Mouse (Mus musculus): ENCODE measurements at regions not wholly inside any gene's neighbourhood (a gene's known extent, or its start where the extent isn't known, plus 50 kb on each side); places are given as distances from the start of the nearest gene placed in this dataset.

DNA sequence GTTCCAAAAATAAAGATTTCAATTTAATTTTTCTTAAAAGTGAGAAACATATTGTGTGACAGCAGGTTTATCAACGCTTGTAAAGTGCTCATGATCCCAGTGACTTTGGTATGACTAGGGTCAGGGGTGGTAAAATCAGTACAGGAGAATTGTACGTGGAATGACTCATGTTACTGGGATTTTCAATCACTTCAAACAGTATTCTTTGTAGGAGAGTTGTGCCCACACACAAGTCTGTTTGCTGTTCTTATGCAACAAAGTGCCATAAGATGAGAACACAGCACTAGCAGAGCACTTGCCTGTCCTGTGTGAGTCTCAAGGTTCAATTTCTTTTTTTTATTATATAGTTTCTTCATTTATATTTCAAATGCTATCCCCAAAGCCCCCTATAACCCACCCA lies 166.5 kb downstream of the Smarca1 start:
- no peak overlapping the region for H3K9ac ChIP-seq
- ATAC-seq = no peak
- no peak overlapping the region for H3K4me3 ChIP-seq (ENCODE audit: low read depth, low read length)
- H3K4me2 ChIP-seq (ENCODE audit: low read depth) = no peak overlapping the region
- no peak overlapping the region for H3K27ac ChIP-seq (ENCODE audit: low read depth, low read length)
- no peaks in the 10 kb centered on the region for H3K27me3 ChIP-seq (ENCODE audit: insufficient read depth, low read length)
- H3K9me3 ChIP-seq (ENCODE audit: low read length) = no peaks in the 10 kb centered on the region
- WGBS = 88% methylated on average over 2 of the region's 2 CpGs
- H3K36me3 ChIP-seq (ENCODE audit: insufficient read depth) = no peaks in the 10 kb centered on the region
- H3K4me1 ChIP-seq (ENCODE audit: insufficient read depth) = no peaks in the 10 kb centered on the region
- no peak for DNase-seq
- no peak for TF ChIP-seq CTCF (IDR thresholded peaks at IDR 0.05; ENCODE audit: low read depth)

- no peak overlapping the region for H3K4me3 ChIP-seq (ENCODE audit: low read depth, low read length)
- ATAC-seq = no peak
- H3K4me1 ChIP-seq (ENCODE audit: insufficient read depth) = no peaks in the 10 kb centered on the region
- peak; percentile 19 for DNase-seq
- H3K27me3 ChIP-seq (ENCODE audit: insufficient read depth, low read length) = no peaks in the 10 kb centered on the region
- H3K36me3 ChIP-seq (ENCODE audit: insufficient read depth) = no peaks in the 10 kb centered on the region
- TF ChIP-seq CTCF (IDR thresholded peaks at IDR 0.05; ENCODE audit: low read depth) = no peak
- H3K9me3 ChIP-seq (ENCODE audit: low read length) = no peaks in the 10 kb centered on the region
- no peak overlapping the region for H3K4me2 ChIP-seq (ENCODE audit: low read depth)
- no peak overlapping the region for H3K9ac ChIP-seq
- no peak overlapping the region for H3K27ac ChIP-seq (ENCODE audit: low read depth, low read length)
Measured at GRCm38 (mm10) chrX:47703080-47703479, 189.7 kb downstream of the Smarca1 start.

DNA sequence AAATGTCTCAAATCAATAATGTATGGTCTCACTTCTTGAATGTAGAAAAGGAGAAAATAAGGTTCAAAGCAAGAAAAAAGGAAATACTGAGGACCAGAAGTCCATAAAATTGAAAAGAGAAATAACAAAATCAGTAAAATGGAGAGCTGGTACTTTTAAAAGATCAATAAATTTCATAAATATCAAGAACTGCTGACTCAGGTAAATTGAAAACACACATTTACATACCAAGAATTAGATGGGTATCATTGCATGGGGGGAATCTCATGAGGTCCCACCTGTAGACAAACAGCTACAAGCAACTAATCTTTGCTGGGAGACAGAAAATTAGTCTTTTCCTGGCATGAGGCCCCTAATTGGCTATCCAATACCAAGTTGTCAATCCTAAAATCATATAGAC lies 224.0 kb downstream of the Smarca1 start:
- no peaks in the 10 kb centered on the region for H3K4me1 ChIP-seq (ENCODE audit: insufficient read depth)
- no peak for DNase-seq
- no peaks in the 10 kb centered on the region for H3K27me3 ChIP-seq (ENCODE audit: insufficient read depth, low read length)
- H3K36me3 ChIP-seq (ENCODE audit: insufficient read depth) = no peaks in the 10 kb centered on the region
- TF ChIP-seq CTCF (IDR thresholded peaks at IDR 0.05; ENCODE audit: low read depth) = no peak
- no peak overlapping the region for H3K4me2 ChIP-seq (ENCODE audit: low read depth)
- H3K27ac ChIP-seq (ENCODE audit: low read depth, low read length) = no peak overlapping the region
- no peak for ATAC-seq
- H3K9me3 ChIP-seq (ENCODE audit: low read length) = no peaks in the 10 kb centered on the region
- no peak overlapping the region for H3K4me3 ChIP-seq (ENCODE audit: low read depth, low read length)
- H3K9ac ChIP-seq = no peak overlapping the region

GRCm38 (mm10) chrX:47646523-47646922 lies 246.3 kb downstream of the Smarca1 start:
- ATAC-seq = peak; percentile 54; the same call in 1 of the 2 replicates
- no peak overlapping the region for H3K4me2 ChIP-seq (ENCODE audit: low read depth)

DNA sequence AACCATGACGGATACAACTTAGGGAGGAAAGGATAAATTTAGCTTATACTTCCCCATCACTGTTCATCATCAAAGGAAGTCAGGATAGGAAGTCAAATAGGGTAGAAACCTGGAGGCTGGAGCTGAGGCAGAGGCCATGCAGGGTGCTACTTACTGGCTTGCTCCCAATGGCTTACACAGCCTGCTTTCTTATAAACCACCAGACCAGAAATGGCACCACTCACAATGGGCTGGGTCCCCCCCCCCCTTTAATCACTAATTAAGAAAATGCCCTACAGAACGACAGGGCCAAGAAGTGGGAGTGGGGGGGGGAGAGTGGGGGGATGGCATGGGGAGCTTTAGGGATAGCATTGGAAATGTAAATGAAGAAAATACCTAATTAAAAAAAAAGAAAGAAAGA lies 251.6 kb downstream of the Smarca1 start:
- Histone ChIP-seq H3K27me3 (ENCODE audit: insufficient read depth, low read length) (no peaks in the 10 kb centered on the region), H3K9me3 (ENCODE audit: low read length) (no peaks in the 10 kb centered on the region), H3K4me1 (ENCODE audit: insufficient read depth) (no peaks in the 10 kb centered on the region), H3K4me3 (ENCODE audit: low read depth, low read length) (no peak overlapping the region), H3K27ac (ENCODE audit: low read depth, low read length) (no peak overlapping the region), H3K36me3 (ENCODE audit: insufficient read depth) (no peaks in the 10 kb centered on the region), H3K9ac (no peak overlapping the region), H3K4me2 (ENCODE audit: low read depth) (no peak overlapping the region)
- no peak for TF ChIP-seq CTCF (IDR thresholded peaks at IDR 0.05; ENCODE audit: low read depth)
- no peak for DNase-seq
- no peak for ATAC-seq
- 35% methylated on average over 2 of the region's 2 CpGs for WGBS

More at GRCm38 (mm10) chrX:47646523-47646922, 246.3 kb downstream of the Smarca1 start:
- Histone ChIP-seq H3K4me1 (ENCODE audit: insufficient read depth) (no peaks in the 10 kb centered on the region), H3K27me3 (ENCODE audit: insufficient read depth, low read length) (no peaks in the 10 kb centered on the region), H3K9me3 (ENCODE audit: low read length) (no peaks in the 10 kb centered on the region), H3K9ac (no peak overlapping the region), H3K4me3 (ENCODE audit: low read depth, low read length) (no peak overlapping the region), H3K36me3 (ENCODE audit: insufficient read depth) (no peaks in the 10 kb centered on the region), H3K27ac (ENCODE audit: low read depth, low read length) (0 out of 2 replicates have a peak overlapping the region, but pooled peaks have one; percentile 4)
- no peak for TF ChIP-seq CTCF (IDR thresholded peaks at IDR 0.05; ENCODE audit: low read depth)
- no peak for DNase-seq
- 38% methylated on average over 2 of the region's 2 CpGs for WGBS

DNA sequence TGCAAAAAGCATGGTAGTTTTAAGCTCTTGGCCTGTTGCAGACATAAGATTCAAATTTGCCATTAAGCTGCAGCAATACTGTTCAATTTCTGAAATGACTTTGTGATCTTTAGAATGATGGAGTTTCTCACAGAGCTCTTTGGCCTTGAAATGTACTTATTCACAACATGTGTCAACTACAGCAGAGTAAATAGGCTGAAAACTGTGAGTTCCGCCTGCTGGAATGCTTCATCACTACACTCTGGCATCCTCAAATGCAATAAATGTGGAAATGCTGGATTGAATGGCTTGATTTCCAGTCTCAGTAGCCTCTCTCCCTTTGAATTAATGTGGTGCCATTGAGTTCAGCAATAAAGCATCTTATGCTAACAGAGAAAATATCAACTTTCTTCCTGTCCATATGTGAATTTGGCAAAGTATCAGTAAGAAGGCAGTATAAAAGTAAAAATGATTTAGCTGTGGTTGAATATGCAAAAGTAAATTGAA lies 253.9 kb downstream of the Smarca1 start:
- Histone ChIP-seq H3K36me3 (ENCODE audit: insufficient read depth) (no peaks in the 10 kb centered on the region), H3K9me3 (ENCODE audit: low read length) (no peaks in the 10 kb centered on the region), H3K27me3 (ENCODE audit: insufficient read depth, low read length) (no peaks in the 10 kb centered on the region), H3K4me2 (ENCODE audit: low read depth) (no peak overlapping the region), H3K4me1 (ENCODE audit: insufficient read depth) (no peaks in the 10 kb centered on the region), H3K9ac (no peak overlapping the region), H3K27ac (ENCODE audit: low read depth, low read length) (no peak overlapping the region), H3K4me3 (ENCODE audit: low read depth, low read length) (no peak overlapping the region)
- 66% methylated on average over 1 of the region's 1 CpGs for WGBS
- DNase-seq (peak; percentile 4), ATAC-seq (no peak)
- no peak for TF ChIP-seq CTCF (IDR thresholded peaks at IDR 0.05; ENCODE audit: low read depth)

DNA sequence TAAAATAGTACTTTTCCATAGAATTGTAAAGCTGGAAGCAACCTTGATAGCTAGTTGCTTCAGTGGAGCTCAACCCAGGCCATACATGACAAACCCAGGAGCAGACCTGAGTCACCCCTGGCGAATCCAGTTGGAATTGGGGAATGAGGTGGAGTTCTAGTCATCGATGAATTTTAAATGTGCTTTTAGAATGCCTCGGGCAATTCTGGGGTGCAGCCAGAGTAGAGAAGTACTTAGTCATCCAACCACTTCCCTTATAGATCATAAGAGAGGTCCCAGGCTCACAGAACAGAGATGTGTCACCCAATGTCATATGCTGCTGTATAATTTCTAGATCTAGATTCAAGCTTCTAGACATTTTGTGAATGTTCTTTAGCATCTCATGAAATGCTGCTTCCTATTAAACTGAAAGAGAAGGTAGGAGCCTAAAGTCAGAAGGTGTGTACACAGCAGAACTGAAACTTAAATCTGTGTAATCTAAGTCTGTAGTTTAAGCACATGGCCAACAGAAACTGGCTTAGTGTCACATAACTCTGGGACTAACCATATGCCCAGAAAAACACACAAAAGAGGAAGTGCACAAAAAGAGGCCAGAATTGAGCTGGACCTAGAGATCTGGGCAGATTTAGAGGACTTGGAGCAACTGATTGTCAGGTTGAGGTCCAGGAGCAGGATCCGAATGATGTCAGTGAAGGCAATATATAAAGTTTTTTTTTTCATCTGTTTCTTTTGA lies 269.7 kb downstream of the Smarca1 start:
- no peak for DNase-seq
- Histone ChIP-seq H3K4me2 (ENCODE audit: low read depth) (no peak overlapping the region), H3K4me3 (ENCODE audit: low read depth, low read length) (no peak overlapping the region), H3K9me3 (ENCODE audit: low read length) (no peaks in the 10 kb centered on the region), H3K4me1 (ENCODE audit: insufficient read depth) (no peaks in the 10 kb centered on the region), H3K27ac (ENCODE audit: low read depth, low read length) (no peak overlapping the region), H3K27me3 (ENCODE audit: insufficient read depth, low read length) (no peaks in the 10 kb centered on the region), H3K36me3 (ENCODE audit: insufficient read depth) (no peaks in the 10 kb centered on the region), H3K9ac (no peak overlapping the region)
- ATAC-seq = no peak
- no peak for TF ChIP-seq CTCF (IDR thresholded peaks at IDR 0.05; ENCODE audit: low read depth)
- WGBS = 89% methylated on average over 4 of the region's 4 CpGs
